Mouse (Mus musculus): ENCODE measurements at regions not wholly inside any gene's neighbourhood (a gene's known extent, or its start where the extent isn't known, plus 50 kb on each side); places are given as distances from the start of the nearest gene placed in this dataset.
A peak's percentile ranks its signal among the peaks of the same experiment; 100 is the strongest.

- no peaks in the 10 kb centered on the region for H3K36me3 ChIP-seq (replicated peaks; ENCODE audit: control insufficient read depth, insufficient read depth, low read depth, low read length)
- no peaks in the 10 kb centered on the region for H3K9me3 ChIP-seq (replicated peaks; ENCODE audit: control insufficient read depth, low read length)
- ATAC-seq (replicated peaks; ENCODE audit: insufficient number of reproducible peaks, low FRiP score, low TSS enrichment, low read depth) (no peak), DNase-seq (ENCODE audit: low spot score) (no peak)
- H3K4me1 ChIP-seq (ENCODE audit: control insufficient read depth, insufficient read depth, low read length) = no peaks in the 10 kb centered on the region
- H3K9ac ChIP-seq (replicated peaks; ENCODE audit: low read length) = no peak overlapping the region
- no peak overlapping the region for H3K4me3 ChIP-seq (ENCODE audit: low read depth, low read length)
- no peaks in the 10 kb centered on the region for H3K27me3 ChIP-seq (ENCODE audit: control insufficient read depth, insufficient read depth, low read length)
- no peak overlapping the region for H3K4me2 ChIP-seq (ENCODE audit: low read depth, low read length)
- no peak overlapping the region for H3K27ac ChIP-seq (replicated peaks; ENCODE audit: low read depth, low read length)
- 59% methylated on average over 1 of the region's 1 CpGs for WGBS
Observed at GRCm38 (mm10) chr4:5206394-5207099, 413.4 kb upstream of the Impad1 start.

- Histone ChIP-seq H3K4me1 (ENCODE audit: control insufficient read depth, insufficient read depth, low read length) (no peaks in the 10 kb centered on the region), H3K36me3 (replicated peaks; ENCODE audit: control insufficient read depth, insufficient read depth, low read depth, low read length) (no peaks in the 10 kb centered on the region), H3K27ac (replicated peaks; ENCODE audit: low read depth, low read length) (no peak overlapping the region), H3K4me3 (ENCODE audit: low read depth, low read length) (no peak overlapping the region), H3K9ac (replicated peaks; ENCODE audit: low read length) (no peak overlapping the region), H3K4me2 (ENCODE audit: low read depth, low read length) (no peak overlapping the region), H3K27me3 (ENCODE audit: control insufficient read depth, insufficient read depth, low read length) (no peaks in the 10 kb centered on the region), H3K9me3 (replicated peaks; ENCODE audit: control insufficient read depth, low read length) (no peaks in the 10 kb centered on the region)
- DNase-seq (ENCODE audit: low spot score) (peak; percentile 48), ATAC-seq (replicated peaks; ENCODE audit: insufficient number of reproducible peaks, low FRiP score, low TSS enrichment, low read depth) (peak; percentile 78; the same call in 1 of the 2 replicates)
- 43% methylated on average over 7 of the region's 7 CpGs for WGBS
Observed at GRCm38 (mm10) chr4:5205328-5206208, 412.4 kb upstream of the Impad1 start.

- peak; percentile 44; the same call in 1 of the 2 replicates for ATAC-seq (replicated peaks; ENCODE audit: insufficient number of reproducible peaks, low FRiP score, low TSS enrichment, low read depth)
- peak; percentile 4 for DNase-seq (ENCODE audit: low spot score)
Observed at GRCm38 (mm10) chr4:5194272-5194671, 401.1 kb upstream of the Impad1 start.

GRCm38 (mm10) chr4:5181591-5181990, 388.4 kb upstream of the Impad1 start:
- Histone ChIP-seq H3K36me3 (replicated peaks; ENCODE audit: control insufficient read depth, insufficient read depth, low read depth, low read length) (no peaks in the 10 kb centered on the region), H3K4me1 (ENCODE audit: control insufficient read depth, insufficient read depth, low read length) (no peaks in the 10 kb centered on the region), H3K4me3 (ENCODE audit: low read depth, low read length) (no peak overlapping the region), H3K4me2 (ENCODE audit: low read depth, low read length) (no peak overlapping the region), H3K9me3 (replicated peaks; ENCODE audit: control insufficient read depth, low read length) (no peaks in the 10 kb centered on the region), H3K27me3 (ENCODE audit: control insufficient read depth, insufficient read depth, low read length) (no peaks in the 10 kb centered on the region), H3K9ac (replicated peaks; ENCODE audit: low read length) (no peak overlapping the region), H3K27ac (replicated peaks; ENCODE audit: low read depth, low read length) (no peak overlapping the region)
- DNase-seq (ENCODE audit: low spot score) (no peak), ATAC-seq (replicated peaks; ENCODE audit: insufficient number of reproducible peaks, low FRiP score, low TSS enrichment, low read depth) (no peak)
- 64% methylated on average over 1 of the region's 1 CpGs for WGBS

More at GRCm38 (mm10) chr4:5194272-5194671, 401.1 kb upstream of the Impad1 start:
- Histone ChIP-seq H3K36me3 (replicated peaks; ENCODE audit: control insufficient read depth, insufficient read depth, low read depth, low read length) (no peaks in the 10 kb centered on the region), H3K27ac (replicated peaks; ENCODE audit: low read depth, low read length) (no peak overlapping the region), H3K4me1 (ENCODE audit: control insufficient read depth, insufficient read depth, low read length) (no peaks in the 10 kb centered on the region), H3K9ac (replicated peaks; ENCODE audit: low read length) (no peak overlapping the region), H3K4me2 (ENCODE audit: low read depth, low read length) (no peak overlapping the region), H3K4me3 (ENCODE audit: low read depth, low read length) (no peak overlapping the region), H3K9me3 (replicated peaks; ENCODE audit: control insufficient read depth, low read length) (no peaks in the 10 kb centered on the region), H3K27me3 (ENCODE audit: control insufficient read depth, insufficient read depth, low read length) (no peaks in the 10 kb centered on the region)
- WGBS = 28% methylated on average over 3 of the region's 3 CpGs

DNA sequence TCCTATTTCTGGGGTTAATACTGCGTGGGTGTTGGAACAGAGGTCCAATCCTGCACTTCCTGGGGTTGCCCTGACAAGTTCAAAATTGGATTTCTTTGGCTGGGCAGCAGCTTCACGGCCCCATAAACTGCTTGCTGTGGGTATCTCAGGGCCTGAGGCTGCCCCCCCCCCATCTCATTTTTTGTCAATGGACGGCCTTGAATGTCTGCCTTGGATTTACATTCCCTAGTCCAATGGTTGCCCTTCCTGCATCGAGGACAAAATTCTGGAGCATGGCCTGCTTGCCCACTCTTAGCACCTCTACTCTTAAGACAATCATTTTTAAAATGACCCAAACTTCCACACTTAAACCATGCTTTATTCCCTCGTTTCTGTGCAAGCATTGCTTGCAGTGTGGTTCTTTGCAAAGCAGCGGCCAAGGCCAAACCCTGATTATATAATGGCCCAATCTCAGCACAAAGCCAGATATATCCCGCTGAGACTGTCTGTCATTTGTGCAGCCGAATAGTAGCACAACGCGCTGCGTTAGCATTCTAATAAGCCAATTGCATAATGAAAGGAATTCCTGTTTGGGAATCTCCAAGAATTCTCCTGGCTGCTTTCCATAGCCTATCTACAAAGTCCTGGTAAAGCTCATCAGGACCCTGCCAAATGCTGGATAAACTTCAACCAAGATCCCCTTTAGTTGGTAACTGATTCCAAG, 386.0 kb upstream of the Impad1 start:
- Histone ChIP-seq H3K36me3 (replicated peaks; ENCODE audit: control insufficient read depth, insufficient read depth, low read depth, low read length) (no peaks in the 10 kb centered on the region), H3K4me1 (ENCODE audit: control insufficient read depth, insufficient read depth, low read length) (no peaks in the 10 kb centered on the region), H3K4me2 (ENCODE audit: low read depth, low read length) (no peak overlapping the region), H3K4me3 (ENCODE audit: low read depth, low read length) (no peak overlapping the region), H3K9me3 (replicated peaks; ENCODE audit: control insufficient read depth, low read length) (no peaks in the 10 kb centered on the region), H3K9ac (replicated peaks; ENCODE audit: low read length) (no peak overlapping the region), H3K27ac (replicated peaks; ENCODE audit: low read depth, low read length) (no peak overlapping the region), H3K27me3 (ENCODE audit: control insufficient read depth, insufficient read depth, low read length) (no peaks in the 10 kb centered on the region)
- WGBS = 83% methylated on average over 11 of the region's 11 CpGs
- no peak for ATAC-seq (replicated peaks; ENCODE audit: insufficient number of reproducible peaks, low FRiP score, low TSS enrichment, low read depth)
- no peak for DNase-seq (ENCODE audit: low spot score)

DNA sequence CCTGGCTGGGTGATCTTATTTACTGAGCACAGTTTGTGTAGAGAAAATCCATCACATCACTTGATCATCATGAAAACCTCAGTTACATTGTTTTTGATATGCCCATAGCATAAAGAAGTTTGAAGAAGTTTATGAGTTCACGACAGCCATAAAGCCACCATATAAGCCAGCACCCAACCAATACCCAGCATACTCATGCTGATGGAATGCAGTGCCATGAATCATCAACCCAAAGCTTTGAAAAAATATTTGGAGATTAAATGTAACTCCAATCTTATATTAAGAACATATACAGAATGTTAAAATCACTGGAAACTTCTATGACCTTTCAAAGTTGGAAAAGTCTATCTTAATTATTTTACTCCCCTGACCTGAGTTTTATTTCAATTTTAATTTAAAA, 372.1 kb upstream of the Impad1 start:
- no peaks in the 10 kb centered on the region for H3K9me3 ChIP-seq (replicated peaks; ENCODE audit: control insufficient read depth, low read length)
- no peaks in the 10 kb centered on the region for H3K36me3 ChIP-seq (replicated peaks; ENCODE audit: control insufficient read depth, insufficient read depth, low read depth, low read length)
- H3K4me1 ChIP-seq (ENCODE audit: control insufficient read depth, insufficient read depth, low read length) = no peaks in the 10 kb centered on the region
- H3K9ac ChIP-seq (replicated peaks; ENCODE audit: low read length) = no peak overlapping the region
- no peaks in the 10 kb centered on the region for H3K27me3 ChIP-seq (ENCODE audit: control insufficient read depth, insufficient read depth, low read length)
- no peak for DNase-seq (ENCODE audit: low spot score)
- 91% methylated on average over 1 of the region's 1 CpGs for WGBS
- no peak for ATAC-seq (replicated peaks; ENCODE audit: insufficient number of reproducible peaks, low FRiP score, low TSS enrichment, low read depth)
- H3K27ac ChIP-seq (replicated peaks; ENCODE audit: low read depth, low read length) = no peak overlapping the region
- H3K4me2 ChIP-seq (ENCODE audit: low read depth, low read length) = no peak overlapping the region
- no peak overlapping the region for H3K4me3 ChIP-seq (ENCODE audit: low read depth, low read length)

DNA sequence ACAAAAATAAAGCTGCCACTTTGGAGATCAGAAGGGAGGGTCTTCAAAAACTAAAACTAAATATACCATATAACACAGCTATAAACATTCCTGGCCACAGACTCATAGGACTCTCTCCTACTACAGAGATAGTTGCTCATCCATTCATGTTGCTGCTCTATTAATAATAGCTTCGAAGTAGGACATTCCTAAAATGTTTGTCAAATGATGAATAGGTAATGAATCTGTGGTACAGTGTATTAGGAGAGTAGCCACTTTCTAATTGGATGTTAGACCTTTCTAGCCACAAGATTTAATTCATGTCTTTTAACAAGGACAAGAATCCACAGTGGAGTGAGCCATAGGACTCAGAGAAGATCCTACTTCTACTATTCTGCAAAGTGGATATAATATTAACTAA, 367.8 kb upstream of the Impad1 start:
- Histone ChIP-seq H3K27me3 (ENCODE audit: control insufficient read depth, insufficient read depth, low read length) (no peaks in the 10 kb centered on the region), H3K27ac (replicated peaks; ENCODE audit: low read depth, low read length) (no peak overlapping the region), H3K4me2 (ENCODE audit: low read depth, low read length) (no peak overlapping the region), H3K36me3 (replicated peaks; ENCODE audit: control insufficient read depth, insufficient read depth, low read depth, low read length) (no peaks in the 10 kb centered on the region), H3K9me3 (replicated peaks; ENCODE audit: control insufficient read depth, low read length) (no peaks in the 10 kb centered on the region), H3K4me3 (ENCODE audit: low read depth, low read length) (no peak overlapping the region), H3K9ac (replicated peaks; ENCODE audit: low read length) (no peak overlapping the region), H3K4me1 (ENCODE audit: control insufficient read depth, insufficient read depth, low read length) (no peaks in the 10 kb centered on the region)
- DNase-seq (ENCODE audit: low spot score) = no peak
- WGBS = 69% methylated on average over 1 of the region's 1 CpGs
- ATAC-seq (replicated peaks; ENCODE audit: insufficient number of reproducible peaks, low FRiP score, low TSS enrichment, low read depth) = no peak
